Mouse (Mus musculus): Measurements from ENCODE around the gene Cope. TPM values are rescaled to one million over a fixed set of nuclear protein-coding genes. Genes with fewer than 3 reads are reported as not detected.

Cope gene
- polyA plus RNA-seq, 2 experiments = 371 to 379 TPM

- Histone ChIP-seq H3K27me3 (ENCODE audit: control insufficient read depth, insufficient read depth, low read length) (no peaks in the 10 kb centered on the region), H3K9me3 (ENCODE audit: control insufficient read depth, low read length) (no peaks in the 10 kb centered on the region), H3K4me1 (ENCODE audit: control insufficient read depth, insufficient read depth, low read length) (peaks cover 8% of the 10 kb centered on the region), H3K4me3 (replicated peaks; ENCODE audit: low read length) (no peak overlapping the region), H3K4me2 (replicated peaks; ENCODE audit: low read depth, low read length, severe bottlenecking) (no peak overlapping the region), H3K9ac (ENCODE audit: low read depth, low read length, severe bottlenecking) (no peak overlapping the region), H3K36me3 (ENCODE audit: control insufficient read depth, insufficient read depth, low read length) (no peaks in the 10 kb centered on the region), H3K27ac (replicated peaks; ENCODE audit: low read depth, low read length) (no peak overlapping the region)
- no peak for TF ChIP-seq POLR2A (IDR thresholded peaks at IDR 0.05; ENCODE audit: borderline replicate concordance, extremely low read depth, insufficient read depth, insufficient read length)
- 54% methylated on average over 4 of the region's 4 CpGs for WGBS
- DNase-seq (ENCODE audit: low spot score) = no peak
- ATAC-seq (ENCODE audit: low FRiP score, low read depth) = no peak
Measured at GRCm38 (mm10) chr8:70360769-70361168, 58.5 kb downstream of the Cope start.

GRCm38 (mm10) chr8:70361484-70362032 lies 59.2 kb downstream of the Cope start:
- no peak for TF ChIP-seq POLR2A (IDR thresholded peaks at IDR 0.05; ENCODE audit: borderline replicate concordance, extremely low read depth, insufficient read depth, insufficient read length)

More at GRCm38 (mm10) chr8:70361484-70362032, 59.2 kb downstream of the Cope start:
- Histone ChIP-seq H3K27ac (replicated peaks; ENCODE audit: low read depth, low read length) (peak overlapping the region; percentile 70; the same call in 1 of the 2 replicates), H3K36me3 (ENCODE audit: control insufficient read depth, insufficient read depth, low read length) (no peaks in the 10 kb centered on the region), H3K9ac (ENCODE audit: low read depth, low read length, severe bottlenecking) (peak overlapping the region; percentile 28; the same call in 1 of the 2 replicates), H3K4me1 (ENCODE audit: control insufficient read depth, insufficient read depth, low read length) (peaks cover 8% of the 10 kb centered on the region), H3K4me3 (replicated peaks; ENCODE audit: low read length) (no peak overlapping the region), H3K4me2 (replicated peaks; ENCODE audit: low read depth, low read length, severe bottlenecking) (no peak overlapping the region), H3K9me3 (ENCODE audit: control insufficient read depth, low read length) (no peaks in the 10 kb centered on the region), H3K27me3 (ENCODE audit: control insufficient read depth, insufficient read depth, low read length) (no peaks in the 10 kb centered on the region)
- WGBS = 64% methylated on average over 10 of the region's 10 CpGs
- DNase-seq (ENCODE audit: low spot score) (no peak), ATAC-seq (ENCODE audit: low FRiP score, low read depth) (no peak)

Other genes starting within 250 kb of the Cope start
- gene Tm6sf2, start 229.6 kb upstream of the Cope start, polyA plus RNA-seq (2012; rRNA removed) = 5.2 and 7.2 TPM in 2 replicates
- 0.54 and 1.2 TPM in 2 replicates for gene Tm6sf2, start 229.6 kb upstream of the Cope start, polyA plus RNA-seq (2014; fragmentation: Nextera tagmentation; extraction: Ambion mirVana)
- gene Hapln4, start 219.1 kb upstream of the Cope start, polyA plus RNA-seq (2012; rRNA removed) = 0.23 and 0.38 TPM in 2 replicates
- gene Hapln4, start 219.1 kb upstream of the Cope start, polyA plus RNA-seq (2014; fragmentation: Nextera tagmentation; extraction: Ambion mirVana) = 0.41 TPM in 1 of 2 replicates, not detected in the other
- gene Ncan, start 181.6 kb upstream of the Cope start, polyA plus RNA-seq (2012; rRNA removed) = 0.58 and 0.59 TPM in 2 replicates
- gene Ncan, start 181.6 kb upstream of the Cope start, polyA plus RNA-seq (2014; fragmentation: Nextera tagmentation; extraction: Ambion mirVana) = 0.25 and 0.48 TPM in 2 replicates
- gene Nr2c2ap, start 171.2 kb upstream of the Cope start, polyA plus RNA-seq (2012; rRNA removed) = 17.4 and 19.3 TPM in 2 replicates
- 18.3 and 20.8 TPM in 2 replicates for gene Nr2c2ap, start 171.2 kb upstream of the Cope start, polyA plus RNA-seq (2014; fragmentation: Nextera tagmentation; extraction: Ambion mirVana)
- gene Rfxank, start 163.4 kb upstream of the Cope start, polyA plus RNA-seq (2012; rRNA removed) = 33.5 and 38.6 TPM in 2 replicates
- gene Rfxank, start 163.4 kb upstream of the Cope start, polyA plus RNA-seq (2014; fragmentation: Nextera tagmentation; extraction: Ambion mirVana) = 17.6 and 17.8 TPM in 2 replicates
- 84.2 and 89.1 TPM in 2 replicates for gene Borcs8, start 163.0 kb upstream of the Cope start, polyA plus RNA-seq (2012; rRNA removed)
- 61.4 and 61.8 TPM in 2 replicates for gene Borcs8, start 163.0 kb upstream of the Cope start, polyA plus RNA-seq (2014; fragmentation: Nextera tagmentation; extraction: Ambion mirVana)
- 0.67 and 0.82 TPM in 2 replicates for gene Mef2b, start 162.8 kb upstream of the Cope start, polyA plus RNA-seq (2012; rRNA removed)
- 0.37 TPM in 1 of 2 replicates, not detected in the other for gene Mef2b, start 162.8 kb upstream of the Cope start, polyA plus RNA-seq (2014; fragmentation: Nextera tagmentation; extraction: Ambion mirVana)
- gene Tmem161a, start 130.2 kb upstream of the Cope start, polyA plus RNA-seq (2012; rRNA removed) = 151 and 303 TPM in 2 replicates
- gene Tmem161a, start 130.2 kb upstream of the Cope start, polyA plus RNA-seq (2014; fragmentation: Nextera tagmentation; extraction: Ambion mirVana) = 49.9 and 54.9 TPM in 2 replicates
- gene Slc25a42, start 90.2 kb upstream of the Cope start, polyA plus RNA-seq (2012; rRNA removed) = 23.6 and 27.9 TPM in 2 replicates
- 3.6 and 4.1 TPM in 2 replicates for gene Slc25a42, start 90.2 kb upstream of the Cope start, polyA plus RNA-seq (2014; fragmentation: Nextera tagmentation; extraction: Ambion mirVana)
- 78.7 and 84.4 TPM in 2 replicates for gene Sugp2, start 68.3 kb upstream of the Cope start, polyA plus RNA-seq (2012; rRNA removed)
- gene Sugp2, start 68.3 kb upstream of the Cope start, polyA plus RNA-seq (2014; fragmentation: Nextera tagmentation; extraction: Ambion mirVana) = 30.6 and 33.8 TPM in 2 replicates
- gene Armc6, start 68.1 kb upstream of the Cope start, polyA plus RNA-seq (2012; rRNA removed) = 35.0 and 42.3 TPM in 2 replicates
- 22.8 and 26.8 TPM in 2 replicates for gene Armc6, start 68.1 kb upstream of the Cope start, polyA plus RNA-seq (2014; fragmentation: Nextera tagmentation; extraction: Ambion mirVana)
- 81.2 and 81.3 TPM in 2 replicates for gene Homer3, start 19.7 kb upstream of the Cope start, polyA plus RNA-seq (2012; rRNA removed)
- gene Homer3, start 19.7 kb upstream of the Cope start, polyA plus RNA-seq (2014; fragmentation: Nextera tagmentation; extraction: Ambion mirVana) = 38.2 and 43.9 TPM in 2 replicates
- 58.1 and 66.2 TPM in 2 replicates for gene Ddx49, start within 50 bp of the Cope start, polyA plus RNA-seq (2012; rRNA removed)
- 52.9 and 55.4 TPM in 2 replicates for gene Ddx49, start within 50 bp of the Cope start, polyA plus RNA-seq (2014; fragmentation: Nextera tagmentation; extraction: Ambion mirVana)
- 12.4 and 22.0 TPM in 2 replicates for gene Cers1, start 13.3 kb downstream of the Cope start, polyA plus RNA-seq (2012; rRNA removed)
- gene Cers1, start 13.3 kb downstream of the Cope start, polyA plus RNA-seq (2014; fragmentation: Nextera tagmentation; extraction: Ambion mirVana) = 12.0 and 12.9 TPM in 2 replicates
- gene Gdf1, start 27.3 kb downstream of the Cope start, polyA plus RNA-seq (2012; rRNA removed) = 5.4 and 5.7 TPM in 2 replicates
- gene Gdf1, start 27.3 kb downstream of the Cope start, polyA plus RNA-seq (2014; fragmentation: Nextera tagmentation; extraction: Ambion mirVana) = 1.2 TPM in 2 replicates
- gene Upf1, start 50.8 kb downstream of the Cope start, polyA plus RNA-seq (2012; rRNA removed) = 39.0 and 47.6 TPM in 2 replicates
- 22.3 and 25.5 TPM in 2 replicates for gene Upf1, start 50.8 kb downstream of the Cope start, polyA plus RNA-seq (2014; fragmentation: Nextera tagmentation; extraction: Ambion mirVana)
- gene Comp, start 71.0 kb downstream of the Cope start, polyA plus RNA-seq (2012; rRNA removed) = 136 and 173 TPM in 2 replicates
- 36.7 and 46.3 TPM in 2 replicates for gene Comp, start 71.0 kb downstream of the Cope start, polyA plus RNA-seq (2014; fragmentation: Nextera tagmentation; extraction: Ambion mirVana)
- gene Crtc1, start 137.1 kb downstream of the Cope start, polyA plus RNA-seq (2012; rRNA removed) = 37.8 and 58.5 TPM in 2 replicates
- 26.3 and 31.1 TPM in 2 replicates for gene Crtc1, start 137.1 kb downstream of the Cope start, polyA plus RNA-seq (2014; fragmentation: Nextera tagmentation; extraction: Ambion mirVana)
- gene Klhl26, start 174.4 kb downstream of the Cope start, polyA plus RNA-seq (2012; rRNA removed) = 48.7 and 72.6 TPM in 2 replicates
- gene Klhl26, start 174.4 kb downstream of the Cope start, polyA plus RNA-seq (2014; fragmentation: Nextera tagmentation; extraction: Ambion mirVana) = 24.2 and 28.6 TPM in 2 replicates
- 13.1 and 17.7 TPM in 2 replicates for gene Tmem59l, start 184.8 kb downstream of the Cope start, polyA plus RNA-seq (2012; rRNA removed)
- gene Tmem59l, start 184.8 kb downstream of the Cope start, polyA plus RNA-seq (2014; fragmentation: Nextera tagmentation; extraction: Ambion mirVana) = 15.7 and 17.5 TPM in 2 replicates
- gene Crlf1, start 190.6 kb downstream of the Cope start, polyA plus RNA-seq (2012; rRNA removed) = 98.9 and 127 TPM in 2 replicates
- 91.5 and 103 TPM in 2 replicates for gene Crlf1, start 190.6 kb downstream of the Cope start, polyA plus RNA-seq (2014; fragmentation: Nextera tagmentation; extraction: Ambion mirVana)
- 154 and 175 TPM in 2 replicates for gene Rex1bd, start 204.2 kb downstream of the Cope start, polyA plus RNA-seq (2012; rRNA removed)
- 152 and 156 TPM in 2 replicates for gene Rex1bd, start 204.2 kb downstream of the Cope start, polyA plus RNA-seq (2014; fragmentation: Nextera tagmentation; extraction: Ambion mirVana)
- 1,215 and 1,844 TPM in 2 replicates for gene Uba52, start 208.3 kb downstream of the Cope start, polyA plus RNA-seq (2012; rRNA removed)
- gene Uba52, start 208.3 kb downstream of the Cope start, polyA plus RNA-seq (2014; fragmentation: Nextera tagmentation; extraction: Ambion mirVana) = 1,031 and 1,113 TPM in 2 replicates
- gene Fkbp8, start 225.2 kb downstream of the Cope start, polyA plus RNA-seq (2012; rRNA removed) = 363 and 431 TPM in 2 replicates
- 219 and 248 TPM in 2 replicates for gene Fkbp8, start 225.2 kb downstream of the Cope start, polyA plus RNA-seq (2014; fragmentation: Nextera tagmentation; extraction: Ambion mirVana)
- 52.5 and 61.0 TPM in 2 replicates for gene Kxd1, start 225.4 kb downstream of the Cope start, polyA plus RNA-seq (2012; rRNA removed)
- gene Kxd1, start 225.4 kb downstream of the Cope start, polyA plus RNA-seq (2014; fragmentation: Nextera tagmentation; extraction: Ambion mirVana) = 60.3 and 61.7 TPM in 2 replicates
- gene Ell, start 236.9 kb downstream of the Cope start, polyA plus RNA-seq (2012; rRNA removed) = 30.3 and 35.3 TPM in 2 replicates
- gene Ell, start 236.9 kb downstream of the Cope start, polyA plus RNA-seq (2014; fragmentation: Nextera tagmentation; extraction: Ambion mirVana) = 20.2 and 22.4 TPM in 2 replicates

All from limb, embryonic 14.5 days (tissue).